Mouse (Mus musculus) heart, adult 10 weeks (tissue): ENCODE data around the gene Rtl8c. TPM values are rescaled to one million over a fixed set of nuclear protein-coding genes. Genes with fewer than 3 reads are reported as not detected.

Experiments
- polyA plus RNA-seq: library from polyadenylated mRNA; stranded (reverse); fragments of 350-450 nt; fragmentation: Illumina TruSeq; extraction: RNeasy Lipid Tissue Mini Kit (QIAGEN cat#74804); gene quantifications from one replicate; pipeline ENCODE4 v1.2.3, GENCODE M21; 2014; ENCODE audit warnings: low read depth, low replicate concordance

The Rtl8c gene
- 15.5 TPM for polyA plus RNA-seq

DNA sequence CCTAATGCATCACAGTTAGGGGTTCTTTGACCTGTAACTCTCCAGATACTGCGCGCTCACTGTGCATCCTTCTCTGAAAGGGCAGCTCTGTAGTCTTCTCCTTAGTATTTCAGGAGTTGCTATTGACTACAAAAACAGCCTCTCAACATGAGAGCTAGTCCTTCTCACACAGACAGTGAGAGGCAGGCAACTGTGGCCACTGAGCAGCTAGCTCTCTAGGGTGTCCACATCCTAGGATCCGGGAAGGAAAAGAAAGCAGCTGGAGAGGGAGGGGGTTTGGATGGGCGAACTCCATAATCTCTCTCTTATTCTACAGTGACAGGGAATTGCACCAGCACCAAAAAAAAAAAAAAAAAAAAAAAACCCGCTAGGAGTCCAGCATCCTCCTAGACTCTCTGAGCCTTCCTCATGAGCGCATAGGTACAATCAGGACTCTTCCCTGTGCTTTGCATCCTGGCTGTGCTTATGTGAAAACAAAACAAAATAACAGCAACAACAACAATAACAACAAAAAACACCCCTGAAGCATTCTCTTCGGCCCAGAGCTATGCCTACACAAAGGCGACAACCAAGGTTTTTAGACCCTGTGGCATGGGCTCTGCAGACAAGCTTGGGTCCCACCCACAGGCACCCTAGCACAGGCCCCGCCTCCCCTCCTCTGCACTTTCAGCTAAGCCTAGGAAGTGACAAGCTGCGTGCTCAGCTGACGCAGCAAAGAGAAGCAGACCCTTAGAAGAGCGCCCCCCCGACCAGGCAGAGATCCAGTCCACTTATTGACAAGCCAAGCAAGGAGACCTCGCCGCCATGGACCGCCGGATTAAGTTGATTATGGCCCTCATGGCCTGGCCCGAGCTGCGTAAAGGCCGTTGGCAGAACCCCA, at the start of gene Rtl8c:
Rtl8c (plus strand) TSS at position 791 of the 880 bp plus-strand sequence.

GRCm38 (mm10) chrX:53608879-53609278, 1.0 kb downstream of the Rtl8c start, which contains the start of gene Gm14597:
Gene Gm14597, minus strand, starts transcription at chrX:53608979.

GRCm38 (mm10) chrX:53642980-53643961, 35.4 kb downstream of the Rtl8c start, which contains the start of gene Rtl8a:
Gene Rtl8a, minus strand, starts transcription at chrX:53643682.

Other genes starting within 250 kb of the Rtl8c start
- 46.8 TPM for gene Mospd1, start 237.5 kb upstream of the Rtl8c start, polyA plus RNA-seq
- gene Etd, start 173.1 kb upstream of the Rtl8c start, polyA plus RNA-seq, result not detected
- not detected for gene Gm14597, start 947 bp downstream of the Rtl8c start, polyA plus RNA-seq
- gene Rtl8a, start 35.6 kb downstream of the Rtl8c start, polyA plus RNA-seq, result 89.7 TPM
- 90.8 TPM for gene Rtl8b, start 62.4 kb downstream of the Rtl8c start, polyA plus RNA-seq
- gene 4930502E18Rik, start 116.8 kb downstream of the Rtl8c start, polyA plus RNA-seq, result not detected
- gene 1700013H16Rik, start 149.8 kb downstream of the Rtl8c start, polyA plus RNA-seq, result not detected
- gene Zfp36l3, start 168.4 kb downstream of the Rtl8c start, polyA plus RNA-seq, result not detected
- 3.0 TPM for gene Xlr, start 189.7 kb downstream of the Rtl8c start, polyA plus RNA-seq